Mouse (Mus musculus) fibroblast of lung, adult 2 months (primary cell): ENCODE data around the gene Ptms.
A peak's percentile ranks its signal among the peaks of the same experiment; 100 is the strongest.
"Not testable (repeated sequence)": the region's sequence is repeated elsewhere in the genome, so short reads cannot be mapped to it uniquely, and the experiment has no call there.

Experiments used
- DNase-seq: peaks from one replicate; pipeline ENCODE4 v3.0.0-alpha.2; 2011; ENCODE audit warnings: low read depth

Ptms gene

GRCm38 (mm10) chr6:124904161-124904981 is 15.5 kb downstream of the Ptms start:
- peak; percentile 69 for DNase-seq

- peak; percentile 65 for DNase-seq
Observed at GRCm38 (mm10) chr6:124903580-124904151, 16.2 kb downstream of the Ptms start.

GRCm38 (mm10) chr6:124901851-124902250 is 18.1 kb downstream of the Ptms start:
- no peak for DNase-seq

- no peak for DNase-seq
Observed at GRCm38 (mm10) chr6:124900801-124901480, 19.0 kb downstream of the Ptms start.

- no peak for DNase-seq
Observed at GRCm38 (mm10) chr6:124900056-124900800, 19.7 kb downstream of the Ptms start.

GRCm38 (mm10) chr6:124898359-124898758 is 21.5 kb downstream of the Ptms start:
- no peak for DNase-seq

GRCm38 (mm10) chr6:124894113-124894512 is 25.8 kb downstream of the Ptms start:
- not testable (repeated sequence) for DNase-seq

GRCm38 (mm10) chr6:124890997-124891396 is 28.9 kb downstream of the Ptms start:
- DNase-seq, result no peak

GRCm38 (mm10) chr6:124888555-124889125 is 31.3 kb downstream of the Ptms start:
- no peak for DNase-seq

- DNase-seq, result no peak
Observed at GRCm38 (mm10) chr6:124887986-124888385, 31.9 kb downstream of the Ptms start, which contains the start of gene Cd4. Gene Cd4 (minus strand): TSS chr6:124888221.

GRCm38 (mm10) chr6:124885956-124886381 is 33.9 kb downstream of the Ptms start:
- DNase-seq, result no peak

- DNase-seq, result no peak
Observed at GRCm38 (mm10) chr6:124884714-124885500, 35.0 kb downstream of the Ptms start.

- no peak for DNase-seq
Observed at GRCm38 (mm10) chr6:124883351-124883750, 36.6 kb downstream of the Ptms start.

GRCm38 (mm10) chr6:124881821-124882220 is 38.1 kb downstream of the Ptms start:
- no peak for DNase-seq

- no peak for DNase-seq
Observed at GRCm38 (mm10) chr6:124879390-124879789, 40.5 kb downstream of the Ptms start.

- DNase-seq, result no peak
Observed at GRCm38 (mm10) chr6:124874348-124874747, 45.6 kb downstream of the Ptms start.

GRCm38 (mm10) chr6:124866560-124866959 is 53.3 kb downstream of the Ptms start:
- no peak for DNase-seq

GRCm38 (mm10) chr6:124865766-124866362 is 54.0 kb downstream of the Ptms start:
- DNase-seq, result no peak
